Mouse (Mus musculus) lung, embryonic 14.5 days (tissue): ENCODE measurements at regions not wholly inside any gene's neighbourhood (a gene's known extent, or its start where the extent isn't known, plus 50 kb on each side); places are given as distances from the start of the nearest gene placed in this dataset.

Source experiments
- ATAC-seq: fragments of 200-750 bp; cut with Nextera tagmentation; 2 replicates; pipeline ENCODE4 v1.8.0; 2017; ENCODE audit warnings: mild to moderate bottlenecking, moderate TSS enrichment, moderate library complexity; ENCODE audit not compliant: insufficient read depth
- DNase-seq: peaks from one replicate; pipeline ENCODE4 v3.0.0-alpha.2; 2015
- H3K27ac ChIP-seq: fragments of 300-500 bp; sonication (generic); 2 replicates; pipeline ENCODE4 v1.5.1; 2014; ENCODE audit warnings: low read depth, mild to moderate bottlenecking, moderate library complexity
- H3K27me3 ChIP-seq: fragments of 300-500 bp; sonication (generic); 2 replicates; pipeline ENCODE4 v1.6.1; 2014; ENCODE audit warnings: low read length, control low read depth; ENCODE audit not compliant: insufficient read depth
- H3K36me3 ChIP-seq: fragments of 300-500 bp; sonication (generic); 2 replicates; pipeline ENCODE4 v1.6.1; 2014; ENCODE audit warnings: control low read depth; ENCODE audit not compliant: insufficient read depth
- H3K4me1 ChIP-seq: fragments of 300-500 bp; sonication (generic); 2 replicates; pipeline ENCODE4 v1.6.1; 2014; ENCODE audit warnings: antibody characterized with exemption, control low read depth; ENCODE audit not compliant: insufficient read depth
- H3K4me2 ChIP-seq: fragments of 300-500 bp; sonication (generic); 2 replicates; pipeline ENCODE4 v1.6.1; 2014; ENCODE audit warnings: mild to moderate bottlenecking
- H3K4me3 ChIP-seq: fragments of 300-500 bp; sonication (generic); 2 replicates; pipeline ENCODE4 v1.5.1; 2014; ENCODE audit warnings: low read depth, low read length
- H3K9ac ChIP-seq: fragments of 300-500 bp; sonication (generic); 2 replicates; pipeline ENCODE4 v1.6.1; 2014
- H3K9me3 ChIP-seq: fragments of 300-500 bp; sonication (generic); 2 replicates; pipeline ENCODE4 v1.6.1; 2016; ENCODE audit warnings: low read depth, low read length, control low read depth
- CTCF ChIP-seq: IDR thresholded peaks from 2 replicates; pipeline ENCODE4 v1.5.1; 2016; ENCODE audit warnings: antibody characterized with exemption, low read depth
- WGBS: fragments of 180-500 bp; shearing (Covaris S2); extraction: QIAGEN DNeasy Blood & Tissue Kit; methylation state at CpG from one replicate; pipeline ENCODE4 v1.1.7; 2014; 5-methylcytosine and 5-hydroxymethylcytosine counted together

- DNase-seq (no peak), ATAC-seq (no peak)
- no peak for TF ChIP-seq CTCF
- H3K4me2 ChIP-seq, result no peak overlapping the region
- WGBS, result 96% methylated on average over 1 of the region's 1 CpGs
- no peaks in the 10 kb centered on the region for H3K27me3 ChIP-seq
- H3K9ac ChIP-seq, result no peak overlapping the region
- no peak overlapping the region for H3K27ac ChIP-seq
- H3K4me3 ChIP-seq, result no peak overlapping the region
- H3K36me3 ChIP-seq, result no peaks in the 10 kb centered on the region
- H3K9me3 ChIP-seq, result peaks cover 3% of the 10 kb centered on the region; the same call in 1 of the 2 replicates
- peaks cover 4% of the 10 kb centered on the region; the same call in 1 of the 2 replicates for H3K4me1 ChIP-seq
Observed at GRCm38 (mm10) chr3:41328828-41329227, 226.7 kb upstream of the Jade1 start.

DNA sequence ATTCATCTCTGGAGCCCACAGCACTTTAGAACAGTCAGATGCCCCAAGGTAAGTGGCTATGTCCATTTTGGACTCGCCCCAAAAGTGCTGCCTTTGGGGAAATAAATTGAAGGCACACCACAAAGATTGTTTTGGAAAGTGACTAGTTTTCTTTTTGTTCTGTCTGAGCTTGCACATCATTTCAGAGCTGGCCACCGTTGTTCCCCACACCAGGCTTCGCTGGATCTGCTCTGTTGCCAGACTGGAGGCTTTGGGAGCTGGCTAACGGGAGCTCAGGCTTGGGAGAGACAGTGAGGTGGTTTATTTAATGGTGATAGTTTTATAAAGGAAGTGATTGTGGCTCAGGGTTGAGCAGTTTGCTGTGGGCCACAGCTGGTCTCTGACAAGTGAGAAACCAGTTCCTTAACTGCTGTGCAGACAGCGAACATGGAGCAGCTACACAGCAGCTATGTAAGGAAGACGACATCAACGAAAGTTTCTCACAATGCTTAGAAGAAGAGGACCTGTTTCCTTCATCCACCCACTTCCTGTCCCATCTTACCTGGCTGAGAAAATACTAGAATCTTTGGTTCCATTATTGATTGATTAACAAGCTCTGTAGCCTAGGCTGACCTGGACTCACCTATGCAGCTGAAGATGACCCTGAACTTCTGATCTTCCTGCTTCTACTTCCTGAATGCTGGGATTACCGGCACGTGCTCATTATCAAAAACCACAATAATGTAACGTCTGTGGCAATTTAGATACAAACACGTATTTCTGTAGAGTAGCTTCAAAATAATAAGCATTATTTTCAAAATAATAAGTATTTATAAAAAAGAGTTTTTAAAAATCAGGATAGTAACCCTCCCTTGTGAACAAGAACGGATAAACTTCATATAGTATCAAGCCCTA, 229.1 kb upstream of the Jade1 start:
- WGBS, result 51% methylated on average over 12 of the region's 12 CpGs

GRCm38 (mm10) chr3:41321808-41322207, 233.7 kb upstream of the Jade1 start:
- peaks cover 4% of the 10 kb centered on the region; the same call in 1 of the 2 replicates for H3K4me1 ChIP-seq
- H3K9ac ChIP-seq, result no peak overlapping the region
- ATAC-seq, result no peak
- H3K27ac ChIP-seq, result no peak overlapping the region
- TF ChIP-seq CTCF, result no peak
- no peaks in the 10 kb centered on the region for H3K27me3 ChIP-seq
- H3K4me3 ChIP-seq, result no peak overlapping the region
- 70% methylated on average over 1 of the region's 1 CpGs for WGBS
- no peaks in the 10 kb centered on the region for H3K36me3 ChIP-seq
- no peaks in the 10 kb centered on the region for H3K9me3 ChIP-seq
- no peak overlapping the region for H3K4me2 ChIP-seq
- DNase-seq, result peak; percentile 11

More for the DNA sequence above, 229.1 kb upstream of the Jade1 start:
- Histone ChIP-seq H3K9me3 (no peaks in the 10 kb centered on the region), H3K4me1 (peaks cover 4% of the 10 kb centered on the region; the same call in 1 of the 2 replicates), H3K9ac (no peak overlapping the region), H3K27me3 (no peaks in the 10 kb centered on the region), H3K4me2 (no peak overlapping the region), H3K36me3 (no peaks in the 10 kb centered on the region), H3K4me3 (no peak overlapping the region), H3K27ac (peak overlapping the region; percentile 32; the same call in 1 of the 2 replicates)
- ATAC-seq, result peak; percentile 74; the same call in 1 of the 2 replicates
- peak; percentile 61 for DNase-seq
- TF ChIP-seq CTCF, result no peak

- 40% methylated on average over 5 of the region's 5 CpGs for WGBS
- Histone ChIP-seq H3K4me3 (no peak overlapping the region), H3K36me3 (no peaks in the 10 kb centered on the region), H3K9me3 (no peaks in the 10 kb centered on the region), H3K9ac (no peak overlapping the region), H3K4me2 (no peak overlapping the region), H3K4me1 (no peaks in the 10 kb centered on the region), H3K27me3 (no peaks in the 10 kb centered on the region), H3K27ac (no peak overlapping the region)
- no peak; the same call in 1 of the 2 replicates for ATAC-seq
- TF ChIP-seq CTCF, result no peak
- DNase-seq, result peak; percentile 54
Observed at GRCm38 (mm10) chr3:41319214-41319856, 236.2 kb upstream of the Jade1 start.

DNA sequence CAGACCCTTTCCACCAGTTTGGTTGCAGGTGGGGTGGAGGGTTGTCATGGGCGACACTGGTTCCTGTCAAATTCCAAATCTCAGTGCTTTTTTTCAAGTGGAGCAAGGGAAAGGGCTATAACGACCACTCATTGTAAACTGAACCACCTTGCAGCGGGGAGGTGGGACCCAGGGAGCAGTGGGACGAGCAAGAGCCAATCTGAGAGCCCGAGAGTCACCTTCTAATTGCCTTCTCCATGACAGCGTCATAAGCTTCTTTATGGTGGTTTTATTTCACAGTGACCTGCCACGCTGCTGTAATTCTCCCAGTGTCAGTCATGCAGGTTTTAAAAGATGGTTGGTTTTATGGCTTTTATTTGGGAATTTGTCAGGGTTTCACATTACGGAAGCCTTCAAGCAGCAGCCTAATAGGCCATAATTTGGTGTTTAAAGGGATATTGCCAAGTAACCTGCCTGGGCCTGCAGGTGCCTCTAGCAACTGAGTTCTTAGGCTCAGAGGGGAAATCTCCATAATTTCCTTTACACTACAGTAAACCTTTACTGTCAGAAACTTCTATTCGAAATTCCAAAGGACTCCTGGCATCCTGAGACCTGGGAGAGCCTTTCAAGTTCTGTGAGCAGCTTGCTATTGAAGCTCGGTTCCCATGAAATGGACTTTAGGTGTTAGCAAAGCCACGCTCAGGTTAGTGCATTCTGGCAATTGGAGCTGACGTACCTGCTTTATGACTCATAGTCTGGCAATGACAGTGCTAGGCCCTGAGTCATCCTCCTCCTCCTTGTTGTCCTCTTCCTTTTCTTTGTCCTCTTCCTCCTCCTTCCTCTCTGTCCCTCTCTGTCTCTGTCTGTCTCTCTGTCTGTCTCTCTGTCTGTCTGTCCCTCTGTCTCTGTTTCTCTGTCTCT, 235.6 kb upstream of the Pgrmc2 start:
- 72% methylated on average over 12 of the region's 12 CpGs for WGBS
- H3K27ac ChIP-seq, result no peak overlapping the region
- DNase-seq (no peak), ATAC-seq (0 out of 2 replicates have a peak, but pooled peaks have one; percentile 11)
- H3K4me1 ChIP-seq, result no peaks in the 10 kb centered on the region
- H3K9me3 ChIP-seq, result no peaks in the 10 kb centered on the region
- H3K4me2 ChIP-seq, result no peak overlapping the region
- no peak overlapping the region for H3K4me3 ChIP-seq
- no peaks in the 10 kb centered on the region for H3K27me3 ChIP-seq
- no peaks in the 10 kb centered on the region for H3K36me3 ChIP-seq
- H3K9ac ChIP-seq, result no peak overlapping the region
- TF ChIP-seq CTCF, result no peak

- H3K4me1 ChIP-seq, result no peaks in the 10 kb centered on the region
- no peak overlapping the region for H3K27ac ChIP-seq
- no peak overlapping the region for H3K4me3 ChIP-seq
- WGBS, result 30% methylated on average over 4 of the region's 4 CpGs
- TF ChIP-seq CTCF, result no peak
- no peak overlapping the region for H3K9ac ChIP-seq
- no peak overlapping the region for H3K4me2 ChIP-seq
- no peaks in the 10 kb centered on the region for H3K27me3 ChIP-seq
- H3K36me3 ChIP-seq, result no peaks in the 10 kb centered on the region
- DNase-seq (peak; percentile 27), ATAC-seq (no peak)
- H3K9me3 ChIP-seq, result no peaks in the 10 kb centered on the region
Observed at GRCm38 (mm10) chr3:41317170-41317569, 234.3 kb upstream of the Pgrmc2 start.
